8 mouse cellular contexts compared by ENCODE assay signal in genomic region chr2:112266780-112267179, GRCm38 (mm10). TPM values are rescaled to one million over a fixed set of nuclear protein-coding genes. Genes with fewer than 3 reads are reported as not detected.
DNase-seq lines count a peak whose midpoint lies in the region; ATAC-seq lines count a peak whose summit lies in the region.

No protein-coding gene starts in this region.

- peak overlapping the region; percentile 81 for H3K9ac ChIP-seq in lung, embryonic 16.5 days (ENCODE audit: low read length)

- no peaks in the 10 kb centered on the region for H3K27me3 ChIP-seq in lung, embryonic 16.5 days (ENCODE audit: control insufficient read depth, insufficient read depth, low read depth, low read length)

- H3K36me3 ChIP-seq in lung, embryonic 16.5 days (ENCODE audit: control insufficient read depth, insufficient read depth, low read length), result no peaks in the 10 kb centered on the region

- WGBS in lung, embryonic 16.5 days, result 26% methylated on average over 10 of the region's 10 CpGs

- H3K4me3 ChIP-seq in lung, embryonic 16.5 days (ENCODE audit: low read length), result peak overlapping the region; percentile 96

- H3K27ac ChIP-seq in lung, embryonic 16.5 days (ENCODE audit: low read length), result no peak overlapping the region

- peak overlapping the region; percentile 82 for H3K4me2 ChIP-seq in lung, embryonic 16.5 days (ENCODE audit: low read depth, low read length)

- no peak for ATAC-seq in lung, embryonic 16.5 days (ENCODE audit: low read depth)

- H3K9me3 ChIP-seq in lung, embryonic 16.5 days (ENCODE audit: control insufficient read depth, low read length), result no peaks in the 10 kb centered on the region

- peaks cover 14% of the 10 kb centered on the region for H3K4me1 ChIP-seq in lung, embryonic 16.5 days (replicated peaks; ENCODE audit: control insufficient read depth, insufficient read depth, low read length)

- DNase-seq in lung, postnatal 4 days, result no peak
- peak; percentile 23 to 37 for DNase-seq in cerebellum, postnatal 14 days
- peak; percentile 41 to 50 for DNase-seq in heart, adult 9 months (ENCODE audit: low spot score in 2 of 2)
- DNase-seq in kidney, postnatal 10 days, result peak; percentile 22
- peak; percentile 32 for DNase-seq in naive thymus-derived CD4-positive, alpha-beta T cell, adult 2 months (ENCODE audit: low read depth)
- no peak for DNase-seq in urinary bladder, postnatal 25 days (ENCODE audit: low spot score)
- DNase-seq in left cerebral cortex, adult 9 months (ENCODE audit: low spot score in 2 of 2), result no peak

RNA-seq across cellular contexts. Expression of gene Gm21985, which starts 0.7 kb away (rescaled TPM):
- not detected in 2 replicates for polyA plus RNA-seq in lung, embryonic 16.5 days (2015; fragmentation: Nextera tagmentation; extraction: Ambion mirVana)

RNA-seq across cellular contexts. Expression of gene Slc12a6, which starts 1.2 kb away (rescaled TPM):
- 8.9 and 9.8 TPM in 2 replicates for polyA plus RNA-seq in lung, embryonic 16.5 days (2015; fragmentation: Nextera tagmentation; extraction: Ambion mirVana)

RNA-seq across cellular contexts. Expression of gene Nop10, which starts 5.1 kb away (rescaled TPM):
- polyA plus RNA-seq in lung, embryonic 16.5 days (2015; fragmentation: Nextera tagmentation; extraction: Ambion mirVana), result 174 and 177 TPM in 2 replicates

RNA-seq across cellular contexts. Expression of gene Nutm1, which starts 7.7 kb away (rescaled TPM):
- not detected in 2 replicates for polyA plus RNA-seq in lung, embryonic 16.5 days (2015; fragmentation: Nextera tagmentation; extraction: Ambion mirVana)

RNA-seq across cellular contexts. Expression of gene Lpcat4, which starts 27.5 kb away (rescaled TPM):
- polyA plus RNA-seq in lung, embryonic 16.5 days (2015; fragmentation: Nextera tagmentation; extraction: Ambion mirVana), result 17.3 and 19.4 TPM in 2 replicates

Comparison
In these comparisons a context has a peak if more than half of its experiments do, and no peak if none do; other contexts are left out.
1. DNase-seq: peak in cerebellum, postnatal 14 days (2 of 2), heart, adult 9 months (2 of 2), kidney, postnatal 10 days (single experiment) and naive thymus-derived CD4-positive, alpha-beta T cell, adult 2 months (single experiment); none in lung, postnatal 4 days (0 of 2), urinary bladder, postnatal 25 days (single experiment) and left cerebral cortex, adult 9 months (0 of 2).